Mouse (Mus musculus): ENCODE data around the gene Trank1. TPM values are rescaled to one million over a fixed set of nuclear protein-coding genes. Genes with fewer than 3 reads are reported as not detected.

Gene Trank1
- polyA plus RNA-seq, 1 experiment from 2014 or later = 11.6 TPM

- no peak overlapping the region for H3K4me3 ChIP-seq (ENCODE audit: low read length)
- 0 out of 2 replicates have a peak, but pooled peaks cover under 1% of the 10 kb centered on the region for H3K36me3 ChIP-seq (ENCODE audit: control insufficient read depth, insufficient read depth, low read length)
- H3K27ac ChIP-seq (ENCODE audit: low read depth, low read length) = no peak overlapping the region
- H3K9ac ChIP-seq (ENCODE audit: low read depth, low read length) = no peak overlapping the region
- WGBS = 67% methylated on average over 5 of the region's 5 CpGs
- no peaks in the 10 kb centered on the region for H3K27me3 ChIP-seq (replicated peaks; ENCODE audit: control insufficient read depth, insufficient read depth, low read length)
- no peaks in the 10 kb centered on the region for H3K4me1 ChIP-seq (ENCODE audit: control insufficient read depth, insufficient read depth, low read depth, low read length)
- no peaks in the 10 kb centered on the region for H3K9me3 ChIP-seq (ENCODE audit: control insufficient read depth, low read length)
- ATAC-seq = no peak
- H3K4me2 ChIP-seq (ENCODE audit: low read length) = no peak overlapping the region
Measured at GRCm38 (mm10) chr9:111395265-111395664, 83.7 kb downstream of the Trank1 start.

- H3K4me2 ChIP-seq (ENCODE audit: low read length) = no peak overlapping the region
- H3K27ac ChIP-seq (ENCODE audit: low read depth, low read length) = no peak overlapping the region
- H3K27me3 ChIP-seq (replicated peaks; ENCODE audit: control insufficient read depth, insufficient read depth, low read length) = no peaks in the 10 kb centered on the region
- H3K9ac ChIP-seq (ENCODE audit: low read depth, low read length) = no peak overlapping the region
- H3K9me3 ChIP-seq (ENCODE audit: control insufficient read depth, low read length) = no peaks in the 10 kb centered on the region
- H3K4me3 ChIP-seq (ENCODE audit: low read length) = no peak overlapping the region
- H3K4me1 ChIP-seq (ENCODE audit: control insufficient read depth, insufficient read depth, low read depth, low read length) = no peaks in the 10 kb centered on the region
- WGBS = 94% methylated on average over 2 of the region's 2 CpGs
- H3K36me3 ChIP-seq (ENCODE audit: control insufficient read depth, insufficient read depth, low read length) = no peaks in the 10 kb centered on the region
- no peak for ATAC-seq
Measured at GRCm38 (mm10) chr9:111398059-111398458, 86.5 kb downstream of the Trank1 start.

GRCm38 (mm10) chr9:111400089-111400488 is 88.5 kb downstream of the Trank1 start:
- Histone ChIP-seq H3K4me3 (ENCODE audit: low read length) (no peak overlapping the region), H3K4me2 (ENCODE audit: low read length) (no peak overlapping the region), H3K36me3 (ENCODE audit: control insufficient read depth, insufficient read depth, low read length) (no peaks in the 10 kb centered on the region), H3K4me1 (ENCODE audit: control insufficient read depth, insufficient read depth, low read depth, low read length) (no peaks in the 10 kb centered on the region), H3K9me3 (ENCODE audit: control insufficient read depth, low read length) (no peaks in the 10 kb centered on the region), H3K27me3 (replicated peaks; ENCODE audit: control insufficient read depth, insufficient read depth, low read length) (no peaks in the 10 kb centered on the region), H3K27ac (ENCODE audit: low read depth, low read length) (no peak overlapping the region), H3K9ac (ENCODE audit: low read depth, low read length) (no peak overlapping the region)
- WGBS = 85% methylated on average over 4 of the region's 4 CpGs
- ATAC-seq = no peak

- no peak for ATAC-seq
- WGBS = 90% methylated on average over 4 of the region's 4 CpGs
- H3K4me2 ChIP-seq (ENCODE audit: low read length) = no peak overlapping the region
- no peak overlapping the region for H3K27ac ChIP-seq (ENCODE audit: low read depth, low read length)
- no peaks in the 10 kb centered on the region for H3K4me1 ChIP-seq (ENCODE audit: control insufficient read depth, insufficient read depth, low read depth, low read length)
- no peak overlapping the region for H3K4me3 ChIP-seq (ENCODE audit: low read length)
- no peaks in the 10 kb centered on the region for H3K36me3 ChIP-seq (ENCODE audit: control insufficient read depth, insufficient read depth, low read length)
- H3K27me3 ChIP-seq (replicated peaks; ENCODE audit: control insufficient read depth, insufficient read depth, low read length) = no peaks in the 10 kb centered on the region
- no peak overlapping the region for H3K9ac ChIP-seq (ENCODE audit: low read depth, low read length)
- no peaks in the 10 kb centered on the region for H3K9me3 ChIP-seq (ENCODE audit: control insufficient read depth, low read length)
Measured at GRCm38 (mm10) chr9:111403159-111403558, 91.6 kb downstream of the Trank1 start.

GRCm38 (mm10) chr9:111404346-111405079 is 93.0 kb downstream of the Trank1 start:
- Histone ChIP-seq H3K4me3 (ENCODE audit: low read length) (no peak overlapping the region), H3K9ac (ENCODE audit: low read depth, low read length) (no peak overlapping the region), H3K9me3 (ENCODE audit: control insufficient read depth, low read length) (no peaks in the 10 kb centered on the region), H3K27ac (ENCODE audit: low read depth, low read length) (no peak overlapping the region), H3K36me3 (ENCODE audit: control insufficient read depth, insufficient read depth, low read length) (no peaks in the 10 kb centered on the region), H3K27me3 (replicated peaks; ENCODE audit: control insufficient read depth, insufficient read depth, low read length) (no peaks in the 10 kb centered on the region), H3K4me1 (ENCODE audit: control insufficient read depth, insufficient read depth, low read depth, low read length) (no peaks in the 10 kb centered on the region), H3K4me2 (ENCODE audit: low read length) (no peak overlapping the region)
- WGBS = 91% methylated on average over 12 of the region's 12 CpGs
- ATAC-seq = no peak

GRCm38 (mm10) chr9:111405080-111405428 is 93.5 kb downstream of the Trank1 start:
- no peak overlapping the region for H3K9ac ChIP-seq (ENCODE audit: low read depth, low read length)
- no peaks in the 10 kb centered on the region for H3K4me1 ChIP-seq (ENCODE audit: control insufficient read depth, insufficient read depth, low read depth, low read length)
- no peak overlapping the region for H3K4me3 ChIP-seq (ENCODE audit: low read length)
- no peaks in the 10 kb centered on the region for H3K9me3 ChIP-seq (ENCODE audit: control insufficient read depth, low read length)
- no peak overlapping the region for H3K4me2 ChIP-seq (ENCODE audit: low read length)
- no peaks in the 10 kb centered on the region for H3K36me3 ChIP-seq (ENCODE audit: control insufficient read depth, insufficient read depth, low read length)
- WGBS = 91% methylated on average over 6 of the region's 6 CpGs
- ATAC-seq = no peak
- no peak overlapping the region for H3K27ac ChIP-seq (ENCODE audit: low read depth, low read length)
- no peaks in the 10 kb centered on the region for H3K27me3 ChIP-seq (replicated peaks; ENCODE audit: control insufficient read depth, insufficient read depth, low read length)

- no peak overlapping the region for H3K27ac ChIP-seq (ENCODE audit: low read depth, low read length)
- 65% methylated on average over 6 of the region's 6 CpGs for WGBS
- no peaks in the 10 kb centered on the region for H3K36me3 ChIP-seq (ENCODE audit: control insufficient read depth, insufficient read depth, low read length)
- H3K4me1 ChIP-seq (ENCODE audit: control insufficient read depth, insufficient read depth, low read depth, low read length) = no peaks in the 10 kb centered on the region; the same call in 1 of the 2 replicates
- no peak overlapping the region for H3K9ac ChIP-seq (ENCODE audit: low read depth, low read length)
- H3K9me3 ChIP-seq (ENCODE audit: control insufficient read depth, low read length) = no peaks in the 10 kb centered on the region
- H3K4me3 ChIP-seq (ENCODE audit: low read length) = no peak overlapping the region
- H3K4me2 ChIP-seq (ENCODE audit: low read length) = no peak overlapping the region
- H3K27me3 ChIP-seq (replicated peaks; ENCODE audit: control insufficient read depth, insufficient read depth, low read length) = no peaks in the 10 kb centered on the region
- no peak for ATAC-seq
Measured at GRCm38 (mm10) chr9:111408012-111408411, 96.5 kb downstream of the Trank1 start.

- Histone ChIP-seq H3K4me1 (ENCODE audit: control insufficient read depth, insufficient read depth, low read depth, low read length) (no peaks in the 10 kb centered on the region; the same call in 1 of the 2 replicates), H3K27me3 (replicated peaks; ENCODE audit: control insufficient read depth, insufficient read depth, low read length) (no peaks in the 10 kb centered on the region), H3K4me2 (ENCODE audit: low read length) (no peak overlapping the region), H3K36me3 (ENCODE audit: control insufficient read depth, insufficient read depth, low read length) (no peaks in the 10 kb centered on the region), H3K9me3 (ENCODE audit: control insufficient read depth, low read length) (no peaks in the 10 kb centered on the region), H3K4me3 (ENCODE audit: low read length) (no peak overlapping the region), H3K9ac (ENCODE audit: low read depth, low read length) (no peak overlapping the region), H3K27ac (ENCODE audit: low read depth, low read length) (no peak overlapping the region)
- WGBS = 85% methylated on average over 10 of the region's 10 CpGs
- no peak for ATAC-seq
Measured at GRCm38 (mm10) chr9:111408427-111408826, 96.9 kb downstream of the Trank1 start.

- no peak overlapping the region for H3K9ac ChIP-seq (ENCODE audit: low read depth, low read length)
- no peaks in the 10 kb centered on the region for H3K36me3 ChIP-seq (ENCODE audit: control insufficient read depth, insufficient read depth, low read length)
- 0 out of 2 replicates have a peak overlapping the region, but pooled peaks have one; percentile 4 for H3K4me3 ChIP-seq (ENCODE audit: low read length)
- H3K27ac ChIP-seq (ENCODE audit: low read depth, low read length) = peak overlapping the region; percentile 59
- peak overlapping the region; percentile 38 for H3K4me2 ChIP-seq (ENCODE audit: low read length)
- H3K27me3 ChIP-seq (replicated peaks; ENCODE audit: control insufficient read depth, insufficient read depth, low read length) = no peaks in the 10 kb centered on the region
- no peaks in the 10 kb centered on the region; the same call in 1 of the 2 replicates for H3K4me1 ChIP-seq (ENCODE audit: control insufficient read depth, insufficient read depth, low read depth, low read length)
- 36% methylated on average over 16 of the region's 16 CpGs for WGBS
- ATAC-seq = peak; percentile 81
- no peaks in the 10 kb centered on the region for H3K9me3 ChIP-seq (ENCODE audit: control insufficient read depth, low read length)
Measured at GRCm38 (mm10) chr9:111412471-111413160, 101.1 kb downstream of the Trank1 start.
